Mouse (Mus musculus) kidney, embryonic 14.5 days (tissue): ENCODE measurements around the gene Atp6v1g3. TPM values are rescaled to one million over a fixed set of nuclear protein-coding genes. Genes with fewer than 3 reads are reported as not detected.

Source experiments
- ATAC-seq: fragments of 200-750 bp; cut with Nextera tagmentation; 2 replicates; pipeline ENCODE4 v1.8.0; 2017; ENCODE audit warnings: moderate number of reproducible peaks, mild to moderate bottlenecking, moderate TSS enrichment, moderate library complexity; ENCODE audit not compliant: low FRiP score, low TSS enrichment
- H3K27ac ChIP-seq: fragments of 300-500 bp; sonication (generic); 2 replicates; pipeline ENCODE4 v1.5.1; 2014; ENCODE audit warnings: low read depth, mild to moderate bottlenecking, low read length, moderate library complexity, mixed read lengths
- H3K27me3 ChIP-seq: fragments of 300-500 bp; sonication (generic); 2 replicates; pipeline ENCODE4 v1.6.1; 2014; ENCODE audit warnings: mild to moderate bottlenecking, low read length; ENCODE audit not compliant: control insufficient read depth, insufficient read depth
- H3K36me3 ChIP-seq: fragments of 300-500 bp; sonication (generic); 2 replicates; pipeline ENCODE4 v1.6.1; 2014; ENCODE audit warnings: low read length, mixed read lengths; ENCODE audit not compliant: control insufficient read depth, insufficient read depth
- H3K4me1 ChIP-seq: fragments of 300-500 bp; sonication (generic); 2 replicates; pipeline ENCODE4 v1.6.1; 2014; ENCODE audit warnings: low read length, mixed read lengths; ENCODE audit not compliant: control insufficient read depth, insufficient read depth
- H3K4me2 ChIP-seq: fragments of 300-500 bp; sonication (generic); replicated peaks from 2 replicates; pipeline ENCODE4 v1.6.1; 2014; ENCODE audit warnings: low read depth, mild to moderate bottlenecking, low read length
- H3K4me3 ChIP-seq: fragments of 300-500 bp; sonication (generic); 2 replicates; pipeline ENCODE4 v1.5.1; 2014; ENCODE audit warnings: mild to moderate bottlenecking, low read length
- H3K9ac ChIP-seq: fragments of 300-500 bp; sonication (generic); 2 replicates; pipeline ENCODE4 v1.6.1; 2014; ENCODE audit warnings: low read depth, mild to moderate bottlenecking, low read length, moderate library complexity
- H3K9me3 ChIP-seq: fragments of 300-500 bp; sonication (generic); 2 replicates; pipeline ENCODE4 v1.6.1; 2016; ENCODE audit warnings: low read length; ENCODE audit not compliant: control insufficient read depth
- WGBS: fragments of 180-500 bp; shearing (Covaris S2); extraction: QIAGEN DNeasy Blood & Tissue Kit; methylation state at CpG from one replicate; pipeline ENCODE4 v1.1.7; 2014; 5-methylcytosine and 5-hydroxymethylcytosine counted together
- polyA plus RNA-seq: library from polyadenylated mRNA; unstranded; fragments of >200 nt; fragmentation: Nextera tagmentation; extraction: Ambion mirVana; gene quantifications from 2 replicates; pipeline ENCODE4 v1.2.1, GENCODE M21; 2014

Atp6v1g3 gene
- polyA plus RNA-seq = 0.37 and 0.95 TPM in 2 replicates

- WGBS = 90% methylated on average over 2 of the region's 2 CpGs
- Histone ChIP-seq H3K9ac (no peak within 1 kb of the TSS), H3K27me3 (no peaks in the 10 kb centered on the region), H3K9me3 (no peaks in the 10 kb centered on the region), H3K4me2 (no peak within 1 kb of the TSS), H3K27ac (no peak within 1 kb of the TSS), H3K36me3 (no peaks in the 10 kb centered on the region), H3K4me1 (no peaks in the 10 kb centered on the region), H3K4me3 (no peak within 1 kb of the TSS)
- no peak for ATAC-seq
These were observed at the start of gene Atp6v1g3 for GRCm38 (mm10) chr1:138273438-138273837. TSS of gene Atp6v1g3 (plus strand) at chr1:138273738.

GRCm38 (mm10) chr1:138233051-138233450 is 40.5 kb upstream of the Atp6v1g3 start:
- no peak for ATAC-seq
- H3K4me1 ChIP-seq = no peaks in the 10 kb centered on the region
- no peak overlapping the region for H3K4me2 ChIP-seq
- H3K9ac ChIP-seq = no peak overlapping the region
- no peaks in the 10 kb centered on the region for H3K36me3 ChIP-seq
- H3K27ac ChIP-seq = no peak overlapping the region
- H3K27me3 ChIP-seq = no peaks in the 10 kb centered on the region
- H3K9me3 ChIP-seq = peaks cover 2% of the 10 kb centered on the region; the same call in 1 of the 2 replicates
- no peak overlapping the region for H3K4me3 ChIP-seq

DNA sequence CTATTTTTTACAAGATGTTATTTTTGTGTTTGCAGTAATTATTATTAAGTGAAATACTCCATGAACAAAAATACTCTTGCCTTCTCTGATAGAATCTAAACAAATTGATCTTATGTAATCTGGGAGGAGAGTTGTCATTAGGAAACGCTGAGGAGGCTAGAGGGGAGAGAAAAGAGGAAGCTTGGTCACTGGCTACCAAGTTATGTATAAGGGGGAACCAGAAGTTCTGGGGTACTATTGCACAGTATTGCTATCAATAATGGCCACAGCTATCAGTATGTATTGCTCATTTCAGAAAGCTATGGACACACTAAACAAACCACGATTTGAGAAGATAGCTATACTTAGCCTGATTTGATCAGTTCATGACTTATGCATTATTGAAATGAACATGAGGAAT is 36.3 kb upstream of the Atp6v1g3 start:
- WGBS = 81% methylated on average over 2 of the region's 2 CpGs
- Histone ChIP-seq H3K4me2 (no peak overlapping the region), H3K9me3 (no peaks in the 10 kb centered on the region), H3K9ac (no peak overlapping the region), H3K36me3 (no peaks in the 10 kb centered on the region), H3K27me3 (no peaks in the 10 kb centered on the region), H3K4me1 (no peaks in the 10 kb centered on the region), H3K27ac (no peak overlapping the region), H3K4me3 (no peak overlapping the region)
- no peak for ATAC-seq

DNA sequence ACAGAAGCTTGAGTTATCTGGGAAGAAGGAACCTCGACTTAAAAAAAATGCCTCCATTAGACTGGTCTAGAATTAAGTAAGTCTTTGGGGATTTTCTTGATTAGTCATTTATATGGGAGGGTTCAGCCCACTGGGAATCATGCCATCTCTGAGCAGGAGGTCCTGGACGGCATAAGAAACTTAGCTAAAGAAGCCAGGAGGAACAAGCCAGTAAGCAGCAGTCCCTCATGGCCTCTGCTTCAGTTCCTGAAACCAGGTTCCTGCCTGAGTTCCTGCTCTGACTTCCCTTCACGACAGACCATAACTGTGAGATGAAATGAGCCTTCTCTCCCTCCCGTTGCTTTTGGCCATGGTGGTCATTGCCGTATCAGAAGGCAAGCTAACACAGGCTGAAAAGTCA is 29.6 kb upstream of the Atp6v1g3 start:
- Histone ChIP-seq H3K4me1 (0 out of 2 replicates have a peak, but pooled peaks cover 6% of the 10 kb centered on the region), H3K36me3 (no peaks in the 10 kb centered on the region), H3K9me3 (no peaks in the 10 kb centered on the region), H3K4me2 (no peak overlapping the region), H3K27me3 (no peaks in the 10 kb centered on the region), H3K27ac (no peak overlapping the region), H3K9ac (no peak overlapping the region), H3K4me3 (no peak overlapping the region)
- no peak for ATAC-seq
- WGBS = 49% methylated on average over 5 of the region's 5 CpGs

DNA sequence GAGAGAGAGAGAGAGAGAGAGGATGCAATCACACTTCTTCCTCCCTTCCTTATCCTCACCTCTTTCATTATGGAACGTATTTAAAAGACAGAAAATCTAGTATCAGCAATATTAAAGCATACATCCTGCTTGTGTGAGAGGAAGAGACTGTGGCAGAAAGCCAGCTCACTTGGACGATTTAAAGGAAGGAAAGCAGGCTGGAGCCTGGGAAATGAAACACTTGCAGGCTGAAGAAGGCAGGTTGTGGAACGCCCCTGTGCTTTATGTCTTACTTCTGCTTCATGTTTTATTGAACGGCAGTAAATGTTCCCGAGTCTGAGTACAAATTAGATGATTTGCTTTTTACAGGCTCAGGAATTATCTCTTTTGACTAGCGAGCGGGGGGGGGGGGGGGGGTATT is 29.1 kb upstream of the Atp6v1g3 start:
- ATAC-seq = peak; percentile 68; the same call in 1 of the 2 replicates
- no peaks in the 10 kb centered on the region for H3K36me3 ChIP-seq
- H3K9me3 ChIP-seq = no peaks in the 10 kb centered on the region
- no peaks in the 10 kb centered on the region for H3K27me3 ChIP-seq
- H3K9ac ChIP-seq = no peak overlapping the region
- H3K4me3 ChIP-seq = no peak overlapping the region
- no peak overlapping the region for H3K27ac ChIP-seq
- WGBS = 11% methylated on average over 7 of the region's 7 CpGs
- 0 out of 2 replicates have a peak overlapping the region, but pooled peaks have one; percentile 10 for H3K4me2 ChIP-seq
- 0 out of 2 replicates have a peak, but pooled peaks cover 6% of the 10 kb centered on the region for H3K4me1 ChIP-seq

GRCm38 (mm10) chr1:138245103-138245502 is 28.4 kb upstream of the Atp6v1g3 start:
- Histone ChIP-seq H3K4me2 (no peak overlapping the region), H3K27me3 (no peaks in the 10 kb centered on the region), H3K9me3 (no peaks in the 10 kb centered on the region), H3K4me1 (0 out of 2 replicates have a peak, but pooled peaks cover 6% of the 10 kb centered on the region), H3K4me3 (no peak overlapping the region), H3K9ac (no peak overlapping the region), H3K27ac (no peak overlapping the region), H3K36me3 (no peaks in the 10 kb centered on the region)
- 34% methylated on average over 4 of the region's 4 CpGs for WGBS
- ATAC-seq = peak; percentile 79; the same call in 1 of the 2 replicates

GRCm38 (mm10) chr1:138245533-138245932 is 28.0 kb upstream of the Atp6v1g3 start:
- Histone ChIP-seq H3K4me3 (no peak overlapping the region), H3K27me3 (no peaks in the 10 kb centered on the region), H3K36me3 (no peaks in the 10 kb centered on the region), H3K4me2 (no peak overlapping the region), H3K4me1 (0 out of 2 replicates have a peak, but pooled peaks cover 6% of the 10 kb centered on the region), H3K9me3 (no peaks in the 10 kb centered on the region), H3K27ac (no peak overlapping the region), H3K9ac (no peak overlapping the region)
- WGBS = 71% methylated on average over 3 of the region's 3 CpGs
- ATAC-seq = no peak

GRCm38 (mm10) chr1:138246438-138247164 is 26.9 kb upstream of the Atp6v1g3 start:
- Histone ChIP-seq H3K4me2 (no peak overlapping the region), H3K36me3 (no peaks in the 10 kb centered on the region), H3K4me3 (no peak overlapping the region), H3K9me3 (no peaks in the 10 kb centered on the region), H3K9ac (no peak overlapping the region), H3K4me1 (0 out of 2 replicates have a peak, but pooled peaks cover 6% of the 10 kb centered on the region), H3K27me3 (no peaks in the 10 kb centered on the region), H3K27ac (no peak overlapping the region)
- WGBS = 55% methylated on average over 7 of the region's 7 CpGs
- 0 out of 2 replicates have a peak, but pooled peaks have one; percentile 57 for ATAC-seq

DNA sequence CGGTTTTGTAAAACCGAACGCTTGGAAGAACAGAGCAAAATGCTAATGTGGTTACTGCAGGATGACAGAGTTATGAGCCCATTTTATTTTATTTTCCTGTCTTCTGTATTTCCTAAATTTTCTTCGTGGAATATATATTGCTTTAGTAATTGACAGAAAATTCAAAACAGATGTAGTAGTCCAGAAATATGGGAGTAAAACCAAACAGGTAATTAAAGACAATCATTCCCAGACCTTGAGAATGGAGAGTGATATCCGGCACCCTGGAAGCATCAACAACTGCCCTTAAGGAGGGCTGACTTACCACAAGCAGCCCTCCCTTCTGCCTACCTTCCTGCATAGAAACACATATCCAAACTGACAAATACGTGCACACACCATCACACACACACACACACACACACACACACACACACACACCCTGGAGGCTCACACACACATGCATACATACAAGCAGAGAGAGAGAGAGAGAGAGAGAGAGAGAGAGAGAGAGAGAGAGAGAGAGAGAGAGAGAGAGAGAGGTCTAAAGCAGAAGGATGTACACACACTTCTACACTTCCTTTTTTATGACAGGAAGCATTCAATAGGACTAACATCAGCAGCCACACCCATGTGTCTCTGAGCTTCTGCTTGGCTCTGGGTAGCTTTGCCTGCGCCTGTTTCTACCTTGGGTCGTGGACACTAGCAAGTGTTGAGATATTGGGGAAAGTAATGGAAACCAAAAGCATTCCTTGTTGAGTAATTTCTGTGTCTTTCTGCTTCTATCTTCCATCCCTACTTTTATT is 25.6 kb upstream of the Atp6v1g3 start:
- Histone ChIP-seq H3K4me3 (no peak overlapping the region), H3K9me3 (no peaks in the 10 kb centered on the region), H3K27me3 (no peaks in the 10 kb centered on the region), H3K36me3 (no peaks in the 10 kb centered on the region), H3K9ac (no peak overlapping the region), H3K4me2 (no peak overlapping the region), H3K27ac (no peak overlapping the region), H3K4me1 (0 out of 2 replicates have a peak, but pooled peaks cover 6% of the 10 kb centered on the region)
- no peak for ATAC-seq
- WGBS = 83% methylated on average over 8 of the region's 8 CpGs
